Comparison of ENCODE assay signal across 13 mouse cellular contexts in the genomic region with DNA sequence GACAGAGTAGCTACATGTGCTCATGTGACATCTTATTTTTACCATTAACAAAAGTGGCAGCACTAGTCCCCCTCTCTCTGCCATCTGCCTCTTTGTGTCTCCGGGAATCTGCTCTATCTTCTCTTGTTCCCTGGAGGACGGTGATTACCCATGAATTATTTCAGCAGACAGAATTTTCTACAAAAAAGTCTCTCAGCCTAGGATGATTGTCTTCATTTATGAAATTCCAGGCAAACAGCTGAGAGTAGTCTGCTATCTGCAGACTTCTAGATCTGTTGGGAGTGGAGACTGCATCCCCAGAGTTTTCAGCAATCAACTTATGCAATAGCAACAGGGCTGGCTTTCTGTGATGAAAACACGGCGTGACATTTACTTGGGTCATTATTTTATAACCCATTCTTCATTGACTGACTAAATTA.
DNase-seq lines count a peak whose midpoint lies in the region; ATAC-seq and TF ChIP-seq lines count a peak whose summit lies in the region.
"Had no signal": no experiment of that assay in that cellular context is flagged by ENCODE, and none has a peak within 500 bp of the region (broad histone marks: within the 10 kb centered on the region; RNA-seq: fewer than 3 reads in every experiment).

No protein-coding gene starts in this region.

- 69% methylated on average over 4 of the region's 4 CpGs for WGBS in heart, postnatal 0 days

- no peak overlapping the region for H3K4me3 ChIP-seq in gastrocnemius, adult 2 months
- no peak overlapping the region for H3K4me3 ChIP-seq in heart, postnatal 0 days (ENCODE audit: low read depth, low read length)
- H3K4me3 ChIP-seq: embryonic facial prominence, embryonic 15.5 days had no signal

- H3K4me1 ChIP-seq in heart, postnatal 0 days (ENCODE audit: control insufficient read depth, insufficient read depth): peaks cover 7% of the 10 kb centered on the region; the same call in 1 of the 2 replicates
- H3K4me1 ChIP-seq: embryonic facial prominence, embryonic 15.5 days had no signal

- peak overlapping the region; percentile 74 for H3K27ac ChIP-seq in gastrocnemius, adult 2 months
- H3K27ac ChIP-seq in heart, postnatal 0 days (ENCODE audit: low read depth): peak overlapping the region; percentile 8; the same call in 1 of the 2 replicates
- H3K27ac ChIP-seq: embryonic facial prominence, embryonic 15.5 days; liver, embryonic 14.5 days had no signal

- peak; percentile 32 for DNase-seq in gastrocnemius, adult 2 months
- no peak for DNase-seq in gastrocnemius, postnatal 10 days
- peak; percentile 4 for DNase-seq in left cerebral cortex, postnatal 4 days
- no peak for DNase-seq in left cerebral cortex, postnatal 10 days (ENCODE audit: extremely low spot score in 1 of 2, low spot score in 2 of 2)
- DNase-seq in heart, postnatal 0 days (ENCODE audit: low spot score): no peak
- peak; percentile 40 for DNase-seq in lung, postnatal 36 days
- DNase-seq in B cell, adult 2 months: no peak
- DNase-seq: cerebellum, adult 9-11 months; gastrocnemius, postnatal 36 days; kidney, postnatal 14 days; thymus, postnatal 25 days had no signal

- no peaks in the 10 kb centered on the region for H3K27me3 ChIP-seq in heart, postnatal 0 days (ENCODE audit: control insufficient read depth, insufficient read depth, low read length)
- H3K27me3 ChIP-seq: embryonic facial prominence, embryonic 15.5 days had no signal

- H3K9ac ChIP-seq in heart, postnatal 0 days (replicated peaks; ENCODE audit: low read depth, low read length): no peak overlapping the region
- H3K9ac ChIP-seq: embryonic facial prominence, embryonic 15.5 days; liver, embryonic 14.5 days had no signal

- no peak overlapping the region for H3K4me2 ChIP-seq in heart, postnatal 0 days (ENCODE audit: low read depth, low read length)
- H3K4me2 ChIP-seq: embryonic facial prominence, embryonic 15.5 days had no signal

- TF ChIP-seq CTCF in gastrocnemius, adult 2 months (IDR thresholded peaks at IDR 0.05): no peak
- TF ChIP-seq CTCF in heart, postnatal 0 days (IDR thresholded peaks at IDR 0.05; ENCODE audit: low read depth): no peak

- no peak for ATAC-seq in heart, postnatal 0 days (ENCODE audit: insufficient read depth, low read depth)

- no peaks in the 10 kb centered on the region for H3K36me3 ChIP-seq in heart, postnatal 0 days (replicated peaks; ENCODE audit: control insufficient read depth, insufficient read depth, low read length)
- H3K36me3 ChIP-seq: embryonic facial prominence, embryonic 15.5 days had no signal

- no peak for TF ChIP-seq EP300 in heart, postnatal 0 days (IDR thresholded peaks at IDR 0.05; ENCODE audit: low read depth)

- H3K9me3 ChIP-seq in heart, postnatal 0 days (replicated peaks; ENCODE audit: control insufficient read depth, low read length): no peaks in the 10 kb centered on the region
- H3K9me3 ChIP-seq: embryonic facial prominence, embryonic 15.5 days had no signal

- intact Hi-C loops in gastrocnemius, adult 2 months (cut with DNase I): no loop called here
- intact Hi-C loops in left cerebral cortex, postnatal 4 days (cut with DNase I): no loop called here
- intact Hi-C loops in left cerebral cortex, postnatal 10 days (cut with DNase I): no loop called here

Comparison
In these comparisons a context has a peak if more than half of its experiments do, and no peak if none do; other contexts are left out.
1. DNase-seq: peak in gastrocnemius, adult 2 months (single experiment), left cerebral cortex, postnatal 4 days (single experiment) and lung, postnatal 36 days (single experiment); none in gastrocnemius, postnatal 10 days (single experiment), left cerebral cortex, postnatal 10 days (0 of 2), heart, postnatal 0 days (single experiment) and B cell, adult 2 months (0 of 2).